Mouse (Mus musculus) heart, adult 2 months (tissue): Measurements from ENCODE around the gene Fcrl6.

ENCODE experiments used
- CTCF ChIP-seq: fragments of 200-600 bp; IDR thresholded peaks from 2 replicates; pipeline ENCODE4 v1.8.1; 2022; ENCODE audit warnings: antibody characterized with exemption, mild to moderate bottlenecking, moderate library complexity
- EP300 ChIP-seq: fragments of 200-500 bp; IDR thresholded peaks from 2 replicates; pipeline ENCODE4 v1.6.1; 2011; ENCODE audit warnings: low read depth, low read length, control low read depth; ENCODE audit not compliant: insufficient read depth
- POLR2A ChIP-seq: fragments of 200-500 bp; IDR thresholded peaks from 2 replicates; pipeline ENCODE4 v1.6.1; 2011; ENCODE audit warnings: mild to moderate bottlenecking, low read depth, low read length, control low read depth; ENCODE audit not compliant: insufficient read depth

DNA sequence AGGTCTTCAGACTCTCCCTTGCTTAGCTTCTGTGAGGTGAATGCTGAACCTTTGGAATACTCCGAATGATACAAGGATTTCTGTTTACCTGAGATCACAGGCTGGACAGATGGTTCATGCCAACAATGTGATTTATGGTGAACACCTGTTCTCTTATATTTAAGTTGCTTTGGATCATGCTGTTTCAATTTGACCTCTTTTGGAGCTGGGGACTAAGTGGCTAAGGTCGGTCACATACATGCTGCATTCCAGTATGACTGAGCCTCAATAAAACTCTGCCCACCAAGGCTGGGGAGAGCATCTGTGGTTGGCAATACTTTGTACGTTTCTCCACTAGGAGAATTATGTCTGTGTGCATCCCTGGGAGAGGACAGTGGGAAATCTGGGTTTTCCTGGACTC, 21.7 kb upstream of the Fcrl6 start:
- TF ChIP-seq CTCF (no peak), POLR2A (no peak), EP300 (no peak)
